Mouse (Mus musculus): ENCODE measurements around the gene Ralgapa1. TPM values are rescaled to one million over a fixed set of nuclear protein-coding genes. Genes with fewer than 3 reads are reported as not detected.
"Not testable (repeated sequence)": the region's sequence is repeated elsewhere in the genome, so short reads cannot be mapped to it uniquely, and the experiment has no call there.

Gene Ralgapa1
- polyA plus RNA-seq, 1 experiment from 2014 or later: 20.3 TPM

GRCm38 (mm10) chr12:55560025-55560690 lies 260.8 kb downstream of the Ralgapa1 start:
- H3K4me3 ChIP-seq (ENCODE audit: low read depth, low read length): peak overlapping the region; percentile 29
- H3K36me3 ChIP-seq (ENCODE audit: control insufficient read depth, insufficient read depth, low read length): no peaks in the 10 kb centered on the region
- no peaks in the 10 kb centered on the region for H3K27me3 ChIP-seq (replicated peaks; ENCODE audit: control insufficient read depth, insufficient read depth, low read length)
- H3K9ac ChIP-seq (ENCODE audit: low read length): no peak overlapping the region
- no peak overlapping the region for H3K27ac ChIP-seq (ENCODE audit: low read depth)
- 0 out of 2 replicates have a peak, but pooled peaks cover 3% of the 10 kb centered on the region for H3K9me3 ChIP-seq (ENCODE audit: control insufficient read depth, low read length)
- H3K4me1 ChIP-seq (replicated peaks; ENCODE audit: control insufficient read depth, insufficient read depth, low read length): no peaks in the 10 kb centered on the region
- peak overlapping the region; percentile 48 for H3K4me2 ChIP-seq (ENCODE audit: low read length)
- ATAC-seq (replicated peaks; ENCODE audit: low FRiP score, low TSS enrichment, low read depth) (peak; percentile 58; the same call in 1 of the 2 replicates), DNase-seq (ENCODE audit: low spot score) (peak; percentile 54)
- 16% methylated on average over 19 of the region's 19 CpGs for WGBS

DNA sequence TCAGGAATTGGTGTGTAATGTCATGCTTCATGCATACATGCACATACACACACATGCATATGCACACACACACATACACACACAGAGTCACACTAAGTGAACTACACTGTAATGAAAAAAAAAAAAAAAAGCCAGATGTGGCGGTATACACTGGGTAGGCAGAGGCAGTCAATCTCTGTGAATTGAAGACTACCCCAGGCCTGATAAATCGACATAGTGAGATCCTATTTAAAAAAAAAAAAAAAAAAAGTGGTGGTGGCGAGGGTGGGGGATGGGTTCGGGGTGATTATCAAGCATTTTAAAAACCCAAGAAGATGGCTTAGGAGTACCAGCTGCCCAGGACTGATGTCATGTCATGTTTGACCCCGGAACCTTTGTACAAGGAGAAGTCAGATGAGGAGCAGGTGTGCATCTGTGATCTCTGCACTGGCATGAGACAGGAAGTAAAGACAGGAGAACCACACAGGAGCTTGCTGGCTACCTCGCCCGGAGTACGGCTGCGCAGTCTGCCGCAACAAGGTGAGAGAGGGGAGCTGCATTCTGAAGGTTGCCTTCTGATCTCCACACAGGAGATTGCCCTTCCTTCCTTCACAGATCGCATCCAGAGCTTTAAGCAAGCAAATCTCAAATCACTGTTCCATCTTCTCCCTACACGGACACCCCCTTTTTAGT lies 261.6 kb downstream of the Ralgapa1 start:
- 88% methylated on average over 12 of the region's 12 CpGs for WGBS
- Histone ChIP-seq H3K4me1 (replicated peaks; ENCODE audit: control insufficient read depth, insufficient read depth, low read length) (no peaks in the 10 kb centered on the region), H3K4me3 (ENCODE audit: low read depth, low read length) (no peak overlapping the region), H3K36me3 (ENCODE audit: control insufficient read depth, insufficient read depth, low read length) (no peaks in the 10 kb centered on the region), H3K4me2 (ENCODE audit: low read length) (no peak overlapping the region), H3K9me3 (ENCODE audit: control insufficient read depth, low read length) (no peaks in the 10 kb centered on the region), H3K27ac (ENCODE audit: low read depth) (no peak overlapping the region), H3K9ac (ENCODE audit: low read length) (no peak overlapping the region), H3K27me3 (replicated peaks; ENCODE audit: control insufficient read depth, insufficient read depth, low read length) (no peaks in the 10 kb centered on the region)
- DNase-seq (ENCODE audit: low spot score): no peak
- ATAC-seq (replicated peaks; ENCODE audit: low FRiP score, low TSS enrichment, low read depth): no peak

GRCm38 (mm10) chr12:55557866-55558265 lies 263.1 kb downstream of the Ralgapa1 start:
- Histone ChIP-seq H3K9ac (ENCODE audit: low read length) (no peak overlapping the region), H3K36me3 (ENCODE audit: control insufficient read depth, insufficient read depth, low read length) (no peaks in the 10 kb centered on the region), H3K4me2 (ENCODE audit: low read length) (no peak overlapping the region), H3K4me1 (replicated peaks; ENCODE audit: control insufficient read depth, insufficient read depth, low read length) (no peaks in the 10 kb centered on the region), H3K27ac (ENCODE audit: low read depth) (no peak overlapping the region), H3K4me3 (ENCODE audit: low read depth, low read length) (no peak overlapping the region), H3K9me3 (ENCODE audit: control insufficient read depth, low read length) (no peaks in the 10 kb centered on the region), H3K27me3 (replicated peaks; ENCODE audit: control insufficient read depth, insufficient read depth, low read length) (no peaks in the 10 kb centered on the region)
- 83% methylated on average over 6 of the region's 6 CpGs for WGBS
- ATAC-seq (replicated peaks; ENCODE audit: low FRiP score, low TSS enrichment, low read depth) (no peak), DNase-seq (ENCODE audit: low spot score) (no peak)

- H3K27ac ChIP-seq (ENCODE audit: low read depth); DNase-seq (ENCODE audit: low spot score); H3K4me3 ChIP-seq (ENCODE audit: low read depth, low read length); H3K9ac ChIP-seq (ENCODE audit: low read length); H3K27me3 ChIP-seq (replicated peaks; ENCODE audit: control insufficient read depth, insufficient read depth, low read length); H3K4me2 ChIP-seq (ENCODE audit: low read length); H3K4me1 ChIP-seq (replicated peaks; ENCODE audit: control insufficient read depth, insufficient read depth, low read length); H3K36me3 ChIP-seq (ENCODE audit: control insufficient read depth, insufficient read depth, low read length); ATAC-seq (replicated peaks; ENCODE audit: low FRiP score, low TSS enrichment, low read depth); H3K9me3 ChIP-seq (ENCODE audit: control insufficient read depth, low read length): not testable (repeated sequence)
- WGBS: 73% methylated on average over 6 of the region's 6 CpGs
These were observed 266.1 kb downstream of the Ralgapa1 start for GRCm38 (mm10) chr12:55554901-55555300.

Small RNAs within 50 kb of the gene (microRNA-seq; reads per million reads assigned to microRNA genes)
- 1.5 reads per million, percentile 17 among the genes with 10 or more reads in this experiment for gene Gm23394

Other genes starting within 250 kb of the Ralgapa1 start
- gene Insm2, start 221.7 kb downstream of the Ralgapa1 start, polyA plus RNA-seq (2014; fragmentation: Nextera tagmentation; extraction: Ambion mirVana): 0.12 and 0.34 TPM in 2 replicates
- 30.0 and 35.3 TPM in 2 replicates for gene Brms1l, start 15.2 kb upstream of the Ralgapa1 start, polyA plus RNA-seq (2014; fragmentation: Nextera tagmentation; extraction: Ambion mirVana)